Mouse (Mus musculus): ENCODE results near the gene Abcg5. TPM values are rescaled to one million over a fixed set of nuclear protein-coding genes. Genes with fewer than 3 reads are reported as not detected.

Gene Abcg5
- polyA plus RNA-seq (2015; fragmentation: Nextera tagmentation; extraction: Ambion mirVana): 2.0 and 3.1 TPM in 2 replicates

- no peaks in the 10 kb centered on the region for H3K9me3 ChIP-seq
- H3K4me1 ChIP-seq: no peaks in the 10 kb centered on the region
- 85% methylated on average over 18 of the region's 18 CpGs for WGBS
- no peaks in the 10 kb centered on the region for H3K36me3 ChIP-seq
- no peak within 1 kb of the TSS for H3K4me2 ChIP-seq (replicated peaks)
- H3K9ac ChIP-seq (replicated peaks): no peak within 1 kb of the TSS
- ATAC-seq (replicated peaks): no peak
- no peak within 1 kb of the TSS for H3K4me3 ChIP-seq
- no peaks in the 10 kb centered on the region for H3K27me3 ChIP-seq
- no peak within 1 kb of the TSS for H3K27ac ChIP-seq (replicated peaks)
Observed at GRCm38 (mm10) chr17:84682734-84683717, at the start of gene Abcg5. Gene Abcg5 (minus strand): TSS chr17:84683011.

GRCm38 (mm10) chr17:84732612-84733011 is 49.8 kb upstream of the Abcg5 start:
- H3K9me3 ChIP-seq: no peaks in the 10 kb centered on the region
- no peaks in the 10 kb centered on the region for H3K27me3 ChIP-seq
- no peak overlapping the region for H3K4me3 ChIP-seq
- no peak for ATAC-seq (replicated peaks)
- H3K36me3 ChIP-seq: peaks cover 19% of the 10 kb centered on the region
- no peak overlapping the region for H3K4me2 ChIP-seq (replicated peaks)
- H3K27ac ChIP-seq (replicated peaks): no peak overlapping the region
- H3K9ac ChIP-seq (replicated peaks): no peak overlapping the region
- H3K4me1 ChIP-seq: no peaks in the 10 kb centered on the region
- 88% methylated on average over 8 of the region's 8 CpGs for WGBS

- ATAC-seq (replicated peaks): no peak
- 90% methylated on average over 12 of the region's 12 CpGs for WGBS
- H3K9ac ChIP-seq (replicated peaks): no peak overlapping the region
Observed at GRCm38 (mm10) chr17:84731361-84731760, 48.5 kb upstream of the Abcg5 start.

GRCm38 (mm10) chr17:84729140-84729539 is 46.3 kb upstream of the Abcg5 start:
- H3K36me3 ChIP-seq: peaks cover 36% of the 10 kb centered on the region
- no peak for ATAC-seq (replicated peaks)
- 94% methylated on average over 5 of the region's 5 CpGs for WGBS

More at GRCm38 (mm10) chr17:84731361-84731760, 48.5 kb upstream of the Abcg5 start:
- H3K4me3 ChIP-seq: no peak overlapping the region
- no peak overlapping the region for H3K27ac ChIP-seq (replicated peaks)
- H3K9me3 ChIP-seq: no peaks in the 10 kb centered on the region
- no peak overlapping the region for H3K4me2 ChIP-seq (replicated peaks)
- H3K27me3 ChIP-seq: no peaks in the 10 kb centered on the region
- no peaks in the 10 kb centered on the region for H3K4me1 ChIP-seq
- peaks cover 20% of the 10 kb centered on the region for H3K36me3 ChIP-seq

GRCm38 (mm10) chr17:84728201-84728911 is 45.5 kb upstream of the Abcg5 start:
- WGBS: 75% methylated on average over 1 of the region's 1 CpGs
- ATAC-seq (replicated peaks): no peak
- no peak overlapping the region for H3K4me3 ChIP-seq
- no peak overlapping the region for H3K27ac ChIP-seq (replicated peaks)
- H3K9ac ChIP-seq (replicated peaks): no peak overlapping the region
- H3K4me1 ChIP-seq: no peaks in the 10 kb centered on the region
- peaks cover 36% of the 10 kb centered on the region for H3K36me3 ChIP-seq
- no peaks in the 10 kb centered on the region for H3K9me3 ChIP-seq
- H3K27me3 ChIP-seq: no peaks in the 10 kb centered on the region
- H3K4me2 ChIP-seq (replicated peaks): no peak overlapping the region

More at GRCm38 (mm10) chr17:84729140-84729539, 46.3 kb upstream of the Abcg5 start:
- no peaks in the 10 kb centered on the region for H3K27me3 ChIP-seq
- no peak overlapping the region for H3K4me3 ChIP-seq
- no peak overlapping the region for H3K27ac ChIP-seq (replicated peaks)
- H3K9ac ChIP-seq (replicated peaks): no peak overlapping the region
- H3K9me3 ChIP-seq: no peaks in the 10 kb centered on the region
- H3K4me1 ChIP-seq: no peaks in the 10 kb centered on the region
- no peak overlapping the region for H3K4me2 ChIP-seq (replicated peaks)

GRCm38 (mm10) chr17:84725163-84725562 is 42.4 kb upstream of the Abcg5 start:
- peaks cover 37% of the 10 kb centered on the region for H3K36me3 ChIP-seq
- no peak overlapping the region for H3K9ac ChIP-seq (replicated peaks)
- no peaks in the 10 kb centered on the region for H3K27me3 ChIP-seq
- whole genome bisulfite sequencing: 100% methylated on average over 3 of the region's 3 CpGs
- H3K9me3 ChIP-seq: no peaks in the 10 kb centered on the region
- no peak overlapping the region for H3K27ac ChIP-seq (replicated peaks)
- H3K4me1 ChIP-seq: no peaks in the 10 kb centered on the region
- H3K4me2 ChIP-seq (replicated peaks): no peak overlapping the region
- no peak for ATAC-seq (replicated peaks)
- no peak overlapping the region for H3K4me3 ChIP-seq

GRCm38 (mm10) chr17:84724028-84724427 is 41.2 kb upstream of the Abcg5 start:
- H3K36me3 ChIP-seq: peaks cover 31% of the 10 kb centered on the region
- H3K4me1 ChIP-seq: no peaks in the 10 kb centered on the region
- no peak overlapping the region for H3K4me2 ChIP-seq (replicated peaks)
- H3K27ac ChIP-seq (replicated peaks): no peak overlapping the region
- H3K9me3 ChIP-seq: no peaks in the 10 kb centered on the region
- WGBS: 62% methylated on average over 9 of the region's 9 CpGs
- no peaks in the 10 kb centered on the region for H3K27me3 ChIP-seq
- H3K4me3 ChIP-seq: no peak overlapping the region
- no peak overlapping the region for H3K9ac ChIP-seq (replicated peaks)
- ATAC-seq (replicated peaks): no peak

- no peaks in the 10 kb centered on the region for H3K9me3 ChIP-seq
- no peaks in the 10 kb centered on the region for H3K27me3 ChIP-seq
- H3K4me2 ChIP-seq (replicated peaks): no peak overlapping the region
- peaks cover 18% of the 10 kb centered on the region for H3K4me1 ChIP-seq
- 86% methylated on average over 3 of the region's 3 CpGs for WGBS
- no peak overlapping the region for H3K27ac ChIP-seq (replicated peaks)
- H3K36me3 ChIP-seq: peaks cover 11% of the 10 kb centered on the region
- no peak overlapping the region for H3K4me3 ChIP-seq
- ATAC-seq (replicated peaks): no peak
- no peak overlapping the region for H3K9ac ChIP-seq (replicated peaks)
Observed at GRCm38 (mm10) chr17:84719105-84719504, 36.3 kb upstream of the Abcg5 start.

- Histone ChIP-seq H3K4me2 (replicated peaks) (no peak overlapping the region), H3K36me3 (peaks cover 11% of the 10 kb centered on the region), H3K4me1 (peaks cover 23% of the 10 kb centered on the region), H3K9me3 (no peaks in the 10 kb centered on the region), H3K27me3 (no peaks in the 10 kb centered on the region), H3K9ac (replicated peaks) (no peak overlapping the region), H3K4me3 (no peak overlapping the region), H3K27ac (replicated peaks) (0 out of 2 replicates have a peak overlapping the region, but pooled peaks have one; percentile 15)
- no peak for ATAC-seq (replicated peaks)
- 86% methylated on average over 5 of the region's 5 CpGs for WGBS
Observed at GRCm38 (mm10) chr17:84717416-84717815, 34.6 kb upstream of the Abcg5 start.

GRCm38 (mm10) chr17:84716252-84716872 is 33.6 kb upstream of the Abcg5 start:
- H3K36me3 ChIP-seq: peaks cover 12% of the 10 kb centered on the region
- no peaks in the 10 kb centered on the region for H3K9me3 ChIP-seq
- H3K27me3 ChIP-seq: no peaks in the 10 kb centered on the region
- no peak overlapping the region for H3K4me2 ChIP-seq (replicated peaks)
- H3K9ac ChIP-seq (replicated peaks): no peak overlapping the region
- WGBS: 32% methylated on average over 16 of the region's 16 CpGs
- peak; percentile 66 for ATAC-seq (replicated peaks)
- no peak overlapping the region for H3K4me3 ChIP-seq
- H3K4me1 ChIP-seq: peaks cover 23% of the 10 kb centered on the region
- H3K27ac ChIP-seq (replicated peaks): peak overlapping the region; percentile 15; the same call in 1 of the 2 replicates

- no peak for ATAC-seq (replicated peaks)
- Histone ChIP-seq H3K4me1 (peaks cover 28% of the 10 kb centered on the region), H3K4me2 (replicated peaks) (no peak overlapping the region), H3K9ac (replicated peaks) (no peak overlapping the region), H3K9me3 (no peaks in the 10 kb centered on the region), H3K27ac (replicated peaks) (peak overlapping the region; percentile 67; the same call in 1 of the 2 replicates), H3K36me3 (peaks cover 6% of the 10 kb centered on the region; the same call in 1 of the 2 replicates), H3K4me3 (no peak overlapping the region), H3K27me3 (no peaks in the 10 kb centered on the region)
- WGBS: 59% methylated on average over 4 of the region's 4 CpGs
Observed at GRCm38 (mm10) chr17:84714930-84715329, 32.1 kb upstream of the Abcg5 start.
